Mouse (Mus musculus) erythroblast, embryonic 14.5 days (primary cell): ENCODE measurements around the gene C1ql2.

ENCODE experiments used
- GATA1 ChIP-seq: IDR thresholded peaks from 2 replicates; pipeline ENCODE4 v1.6.1; 2012; ENCODE audit warnings: low read length, inconsistent platforms, mixed read lengths
- TAL1 ChIP-seq: IDR thresholded peaks from 3 replicates; pipeline ENCODE4 v1.6.1; 2012; ENCODE audit warnings: low read length, inconsistent platforms, mixed read lengths

DNA sequence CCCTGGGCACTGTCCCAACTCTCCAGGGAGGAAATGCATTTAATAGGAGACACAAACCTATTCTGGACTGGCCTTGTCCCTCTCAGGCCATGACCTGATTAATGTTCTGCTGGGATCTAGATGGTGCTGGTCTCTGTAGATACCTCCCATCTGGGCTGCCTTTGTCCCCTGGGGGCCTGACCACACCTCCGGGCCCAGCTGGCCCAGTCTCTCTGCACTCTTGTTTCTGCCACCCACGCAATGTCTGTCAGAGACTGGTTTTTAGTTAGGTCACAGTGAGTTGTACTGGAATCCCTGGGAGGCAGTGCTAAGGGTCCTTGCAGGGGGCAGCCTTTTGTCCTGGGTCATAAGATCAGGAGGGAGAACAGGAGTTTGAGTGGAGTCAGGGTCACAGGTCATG is 34.5 kb downstream of the C1ql2 start:
- no peak for TF ChIP-seq GATA1
- TF ChIP-seq TAL1 = no peak
